Mouse (Mus musculus): ENCODE results near the gene Bicc1. TPM values are rescaled to one million over a fixed set of nuclear protein-coding genes. Genes with fewer than 3 reads are reported as not detected.

The Bicc1 gene
- polyA plus RNA-seq, 1 experiment from 2014 or later, result 4.3 TPM

- Histone ChIP-seq H3K9ac (ENCODE audit: low read depth, low read length) (no peak overlapping the region), H3K4me3 (ENCODE audit: low read depth, low read length) (no peak overlapping the region), H3K9me3 (replicated peaks; ENCODE audit: control insufficient read depth, low read length, poor library complexity, severe bottlenecking) (0 out of 2 replicates have a peak, but pooled peaks cover 4% of the 10 kb centered on the region), H3K27ac (ENCODE audit: low read length) (no peak overlapping the region), H3K4me2 (ENCODE audit: low read length) (no peak overlapping the region), H3K27me3 (ENCODE audit: control insufficient read depth, insufficient read depth, low read depth, low read length) (no peaks in the 10 kb centered on the region), H3K4me1 (ENCODE audit: control insufficient read depth, insufficient read depth, low read length) (no peaks in the 10 kb centered on the region), H3K36me3 (ENCODE audit: control insufficient read depth, insufficient read depth, low read length) (no peaks in the 10 kb centered on the region)
- WGBS, result 90% methylated on average over 4 of the region's 4 CpGs
- ATAC-seq, result no peak
These were observed 29.2 kb upstream of the Bicc1 start for GRCm38 (mm10) chr10:71188681-71189080.

GRCm38 (mm10) chr10:71185059-71185458 is 25.6 kb upstream of the Bicc1 start:
- H3K9ac ChIP-seq (ENCODE audit: low read depth, low read length), result no peak overlapping the region
- H3K27ac ChIP-seq (ENCODE audit: low read length), result no peak overlapping the region
- no peaks in the 10 kb centered on the region for H3K4me1 ChIP-seq (ENCODE audit: control insufficient read depth, insufficient read depth, low read length)
- ATAC-seq, result no peak
- H3K36me3 ChIP-seq (ENCODE audit: control insufficient read depth, insufficient read depth, low read length), result no peaks in the 10 kb centered on the region
- H3K27me3 ChIP-seq (ENCODE audit: control insufficient read depth, insufficient read depth, low read depth, low read length), result no peaks in the 10 kb centered on the region
- H3K9me3 ChIP-seq (replicated peaks; ENCODE audit: control insufficient read depth, low read length, poor library complexity, severe bottlenecking), result no peaks in the 10 kb centered on the region
- H3K4me2 ChIP-seq (ENCODE audit: low read length), result no peak overlapping the region
- H3K4me3 ChIP-seq (ENCODE audit: low read depth, low read length), result no peak overlapping the region
- WGBS, result 86% methylated on average over 7 of the region's 7 CpGs

DNA sequence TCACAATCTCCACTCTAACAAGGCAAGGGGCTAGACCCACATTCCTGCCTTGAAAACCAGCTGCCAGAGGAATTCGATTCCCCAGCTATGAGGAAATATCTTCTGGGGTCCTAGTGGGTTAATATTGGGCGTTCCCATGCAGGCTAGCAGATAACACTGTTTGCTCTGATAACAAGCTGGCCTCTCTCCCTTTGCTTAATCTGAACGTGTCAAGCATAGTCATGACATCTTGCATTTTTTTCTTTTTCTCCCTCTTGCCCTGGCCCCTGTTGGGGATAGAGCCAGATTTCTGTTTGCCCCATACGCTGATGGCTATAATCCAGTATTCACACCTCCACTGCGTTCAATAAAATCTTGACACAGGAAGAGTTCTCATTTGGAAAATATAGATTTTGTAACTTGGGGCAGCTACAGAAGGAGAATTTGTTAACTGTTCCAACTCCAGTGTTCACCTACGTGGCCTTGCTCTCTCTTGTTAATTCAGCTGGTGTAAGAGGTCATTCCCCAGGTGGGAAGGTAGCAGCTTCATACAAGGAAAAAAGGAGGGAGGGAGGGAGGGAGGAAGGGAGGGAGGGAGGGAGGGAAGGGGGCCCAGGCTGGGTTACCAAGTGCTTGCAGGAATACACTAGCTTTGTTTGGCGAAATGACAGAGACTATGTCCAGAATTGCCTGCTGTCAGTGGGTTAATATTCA is 24.0 kb upstream of the Bicc1 start:
- no peaks in the 10 kb centered on the region for H3K4me1 ChIP-seq (ENCODE audit: control insufficient read depth, insufficient read depth, low read length)
- no peak for ATAC-seq
- H3K9ac ChIP-seq (ENCODE audit: low read depth, low read length), result no peak overlapping the region
- no peaks in the 10 kb centered on the region for H3K36me3 ChIP-seq (ENCODE audit: control insufficient read depth, insufficient read depth, low read length)
- H3K9me3 ChIP-seq (replicated peaks; ENCODE audit: control insufficient read depth, low read length, poor library complexity, severe bottlenecking), result no peaks in the 10 kb centered on the region
- H3K4me3 ChIP-seq (ENCODE audit: low read depth, low read length), result no peak overlapping the region
- no peak overlapping the region for H3K27ac ChIP-seq (ENCODE audit: low read length)
- no peak overlapping the region for H3K4me2 ChIP-seq (ENCODE audit: low read length)
- 65% methylated on average over 7 of the region's 7 CpGs for WGBS
- H3K27me3 ChIP-seq (ENCODE audit: control insufficient read depth, insufficient read depth, low read depth, low read length), result no peaks in the 10 kb centered on the region

GRCm38 (mm10) chr10:71181931-71182330 is 22.4 kb upstream of the Bicc1 start:
- Histone ChIP-seq H3K36me3 (ENCODE audit: control insufficient read depth, insufficient read depth, low read length) (no peaks in the 10 kb centered on the region), H3K27ac (ENCODE audit: low read length) (no peak overlapping the region), H3K4me1 (ENCODE audit: control insufficient read depth, insufficient read depth, low read length) (no peaks in the 10 kb centered on the region), H3K9me3 (replicated peaks; ENCODE audit: control insufficient read depth, low read length, poor library complexity, severe bottlenecking) (no peaks in the 10 kb centered on the region), H3K27me3 (ENCODE audit: control insufficient read depth, insufficient read depth, low read depth, low read length) (no peaks in the 10 kb centered on the region), H3K4me3 (ENCODE audit: low read depth, low read length) (no peak overlapping the region), H3K9ac (ENCODE audit: low read depth, low read length) (no peak overlapping the region), H3K4me2 (ENCODE audit: low read length) (no peak overlapping the region)
- no peak for ATAC-seq
- 85% methylated on average over 4 of the region's 4 CpGs for WGBS

DNA sequence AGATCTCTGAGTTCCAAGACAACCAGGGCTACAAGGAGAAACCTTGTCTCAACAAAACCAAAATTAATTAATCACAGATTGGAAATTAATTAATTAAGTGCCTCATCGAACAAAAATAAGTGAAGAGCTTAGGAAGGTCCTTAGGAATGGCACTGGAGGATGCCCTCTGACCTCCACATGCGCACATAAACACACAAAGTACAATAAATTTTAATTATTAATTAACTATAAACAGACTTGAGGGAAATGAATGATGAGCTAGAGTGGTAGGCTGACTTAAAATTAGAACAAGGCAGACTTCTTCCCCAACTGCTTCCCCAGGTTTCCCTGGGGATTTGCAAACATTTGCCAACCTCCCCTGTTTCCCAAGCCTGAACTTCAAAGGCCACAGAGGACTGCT is 21.6 kb upstream of the Bicc1 start:
- ATAC-seq, result no peak

GRCm38 (mm10) chr10:71180057-71180456 is 20.6 kb upstream of the Bicc1 start:
- Histone ChIP-seq H3K27me3 (ENCODE audit: control insufficient read depth, insufficient read depth, low read depth, low read length) (no peaks in the 10 kb centered on the region), H3K9ac (ENCODE audit: low read depth, low read length) (no peak overlapping the region), H3K27ac (ENCODE audit: low read length) (no peak overlapping the region), H3K4me2 (ENCODE audit: low read length) (no peak overlapping the region), H3K4me1 (ENCODE audit: control insufficient read depth, insufficient read depth, low read length) (no peaks in the 10 kb centered on the region), H3K9me3 (replicated peaks; ENCODE audit: control insufficient read depth, low read length, poor library complexity, severe bottlenecking) (no peaks in the 10 kb centered on the region), H3K4me3 (ENCODE audit: low read depth, low read length) (no peak overlapping the region), H3K36me3 (ENCODE audit: control insufficient read depth, insufficient read depth, low read length) (no peaks in the 10 kb centered on the region)
- no peak for ATAC-seq
- 72% methylated on average over 2 of the region's 2 CpGs for WGBS

More for the DNA sequence above, 21.6 kb upstream of the Bicc1 start:
- Histone ChIP-seq H3K9ac (ENCODE audit: low read depth, low read length) (no peak overlapping the region), H3K36me3 (ENCODE audit: control insufficient read depth, insufficient read depth, low read length) (no peaks in the 10 kb centered on the region), H3K4me2 (ENCODE audit: low read length) (no peak overlapping the region), H3K27me3 (ENCODE audit: control insufficient read depth, insufficient read depth, low read depth, low read length) (no peaks in the 10 kb centered on the region), H3K4me1 (ENCODE audit: control insufficient read depth, insufficient read depth, low read length) (no peaks in the 10 kb centered on the region), H3K9me3 (replicated peaks; ENCODE audit: control insufficient read depth, low read length, poor library complexity, severe bottlenecking) (no peaks in the 10 kb centered on the region), H3K4me3 (ENCODE audit: low read depth, low read length) (no peak overlapping the region), H3K27ac (ENCODE audit: low read length) (no peak overlapping the region)
- 89% methylated on average over 2 of the region's 2 CpGs for WGBS

GRCm38 (mm10) chr10:71177201-71177600 is 17.7 kb upstream of the Bicc1 start:
- Histone ChIP-seq H3K36me3 (ENCODE audit: control insufficient read depth, insufficient read depth, low read length) (no peaks in the 10 kb centered on the region), H3K4me2 (ENCODE audit: low read length) (no peak overlapping the region), H3K9me3 (replicated peaks; ENCODE audit: control insufficient read depth, low read length, poor library complexity, severe bottlenecking) (no peaks in the 10 kb centered on the region), H3K9ac (ENCODE audit: low read depth, low read length) (no peak overlapping the region), H3K4me3 (ENCODE audit: low read depth, low read length) (no peak overlapping the region), H3K27me3 (ENCODE audit: control insufficient read depth, insufficient read depth, low read depth, low read length) (no peaks in the 10 kb centered on the region), H3K27ac (ENCODE audit: low read length) (no peak overlapping the region), H3K4me1 (ENCODE audit: control insufficient read depth, insufficient read depth, low read length) (no peaks in the 10 kb centered on the region)
- no peak for ATAC-seq
- 89% methylated on average over 7 of the region's 7 CpGs for WGBS

DNA sequence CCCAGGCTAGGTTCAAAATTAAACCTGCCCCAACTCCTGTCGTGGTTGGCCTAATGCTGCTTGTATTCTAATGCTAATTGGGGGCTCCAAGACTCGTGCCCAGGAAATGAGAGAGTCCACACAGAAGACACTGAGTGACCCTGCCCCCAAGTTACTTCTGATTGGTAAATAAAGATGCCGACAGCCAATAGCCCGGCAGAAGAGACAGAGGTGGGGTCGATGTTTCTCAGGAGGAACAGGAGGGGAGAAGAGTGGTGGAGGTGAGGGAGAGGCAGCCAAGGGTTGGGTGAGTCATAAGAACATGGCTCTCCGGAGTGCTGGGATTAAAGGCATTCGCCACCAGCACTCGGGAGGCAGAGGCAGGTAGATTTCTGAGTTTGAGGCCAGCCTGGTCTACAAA is 16.8 kb upstream of the Bicc1 start:
- H3K9me3 ChIP-seq (replicated peaks; ENCODE audit: control insufficient read depth, low read length, poor library complexity, severe bottlenecking), result no peaks in the 10 kb centered on the region
- no peak for ATAC-seq
- no peak overlapping the region for H3K4me3 ChIP-seq (ENCODE audit: low read depth, low read length)
- 73% methylated on average over 8 of the region's 8 CpGs for WGBS
- H3K36me3 ChIP-seq (ENCODE audit: control insufficient read depth, insufficient read depth, low read length), result no peaks in the 10 kb centered on the region
- H3K9ac ChIP-seq (ENCODE audit: low read depth, low read length), result no peak overlapping the region
- no peak overlapping the region for H3K4me2 ChIP-seq (ENCODE audit: low read length)
- no peaks in the 10 kb centered on the region for H3K4me1 ChIP-seq (ENCODE audit: control insufficient read depth, insufficient read depth, low read length)
- no peak overlapping the region for H3K27ac ChIP-seq (ENCODE audit: low read length)
- H3K27me3 ChIP-seq (ENCODE audit: control insufficient read depth, insufficient read depth, low read depth, low read length), result no peaks in the 10 kb centered on the region

DNA sequence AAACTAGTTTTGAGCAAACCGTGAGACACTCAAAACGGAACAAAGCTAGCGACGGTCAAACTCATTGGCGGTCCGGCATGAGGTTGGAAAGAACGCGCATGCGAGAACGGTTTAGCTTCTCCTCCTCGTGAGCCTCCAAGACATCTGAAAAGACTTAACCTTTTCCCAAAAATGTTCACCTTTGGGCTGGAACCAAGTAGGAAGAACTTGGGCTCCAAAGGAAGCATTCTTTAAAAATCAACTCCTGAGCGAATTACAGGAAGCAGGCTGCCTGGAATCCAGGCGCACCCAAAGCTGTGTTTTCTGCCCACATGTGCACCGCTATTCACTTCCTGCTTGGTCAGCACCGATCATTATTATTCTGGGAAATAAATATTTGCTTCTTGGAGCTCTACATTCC is 15.8 kb upstream of the Bicc1 start:
- H3K9me3 ChIP-seq (replicated peaks; ENCODE audit: control insufficient read depth, low read length, poor library complexity, severe bottlenecking), result no peaks in the 10 kb centered on the region
- no peak overlapping the region for H3K4me3 ChIP-seq (ENCODE audit: low read depth, low read length)
- no peaks in the 10 kb centered on the region for H3K27me3 ChIP-seq (ENCODE audit: control insufficient read depth, insufficient read depth, low read depth, low read length)
- no peaks in the 10 kb centered on the region for H3K4me1 ChIP-seq (ENCODE audit: control insufficient read depth, insufficient read depth, low read length)
- no peak for ATAC-seq
- H3K27ac ChIP-seq (ENCODE audit: low read length), result no peak overlapping the region
- 97% methylated on average over 15 of the region's 15 CpGs for WGBS
- H3K9ac ChIP-seq (ENCODE audit: low read depth, low read length), result no peak overlapping the region
- H3K4me2 ChIP-seq (ENCODE audit: low read length), result no peak overlapping the region
- no peaks in the 10 kb centered on the region for H3K36me3 ChIP-seq (ENCODE audit: control insufficient read depth, insufficient read depth, low read length)

Data from midbrain, embryonic 16.5 days (tissue).